Mouse (Mus musculus) kidney, embryonic 16.5 days (tissue): ENCODE measurements around the gene Ruvbl1. TPM values are rescaled to one million over a fixed set of nuclear protein-coding genes. Genes with fewer than 3 reads are reported as not detected.

Experiments used
- ATAC-seq: fragments of 200-750 bp; cut with Nextera tagmentation; 2 replicates; pipeline ENCODE4 v1.8.0; 2017; ENCODE audit warnings: moderate TSS enrichment; ENCODE audit not compliant: low FRiP score, low TSS enrichment
- H3K27ac ChIP-seq: fragments of 300-500 bp; sonication (generic); 2 replicates; pipeline ENCODE4 v1.5.1; 2014; ENCODE audit warnings: low read length
- H3K27me3 ChIP-seq: fragments of 300-500 bp; sonication (generic); 2 replicates; pipeline ENCODE4 v1.6.1; 2014; ENCODE audit warnings: low read length, control low read depth, mixed read lengths; ENCODE audit not compliant: insufficient read depth
- H3K36me3 ChIP-seq: fragments of 300-500 bp; sonication (generic); 2 replicates; pipeline ENCODE4 v1.6.1; 2014; ENCODE audit warnings: low read length, control low read depth, mixed read lengths; ENCODE audit not compliant: insufficient read depth
- H3K4me1 ChIP-seq: fragments of 300-500 bp; sonication (generic); 2 replicates; pipeline ENCODE4 v1.6.1; 2014; ENCODE audit warnings: low read length, control low read depth, mixed read lengths; ENCODE audit not compliant: insufficient read depth
- H3K4me2 ChIP-seq: fragments of 300-500 bp; sonication (generic); replicated peaks from 2 replicates; pipeline ENCODE4 v1.6.1; 2014; ENCODE audit warnings: low read depth, low read length
- H3K4me3 ChIP-seq: fragments of 300-500 bp; sonication (generic); 2 replicates; pipeline ENCODE4 v1.5.1; 2014; ENCODE audit warnings: mild to moderate bottlenecking, low read length
- H3K9ac ChIP-seq: fragments of 300-500 bp; sonication (generic); replicated peaks from 2 replicates; pipeline ENCODE4 v1.6.1; 2014; ENCODE audit warnings: low read length
- H3K9me3 ChIP-seq: fragments of 300-500 bp; sonication (generic); 2 replicates; pipeline ENCODE4 v1.6.1; 2016; ENCODE audit warnings: low read length, control low read depth
- WGBS: fragments of 180-500 bp; shearing (Covaris S2); extraction: QIAGEN DNeasy Blood & Tissue Kit; methylation state at CpG from one replicate; pipeline ENCODE4 v1.1.7; 2014; 5-methylcytosine and 5-hydroxymethylcytosine counted together
- polyA plus RNA-seq: library from polyadenylated mRNA; unstranded; fragments of >200 nt; fragmentation: Nextera tagmentation; extraction: Ambion mirVana; gene quantifications from 2 replicates; pipeline ENCODE4 v1.2.1, GENCODE M21; 2015

The Ruvbl1 gene
- polyA plus RNA-seq: 166 and 186 TPM in 2 replicates

DNA sequence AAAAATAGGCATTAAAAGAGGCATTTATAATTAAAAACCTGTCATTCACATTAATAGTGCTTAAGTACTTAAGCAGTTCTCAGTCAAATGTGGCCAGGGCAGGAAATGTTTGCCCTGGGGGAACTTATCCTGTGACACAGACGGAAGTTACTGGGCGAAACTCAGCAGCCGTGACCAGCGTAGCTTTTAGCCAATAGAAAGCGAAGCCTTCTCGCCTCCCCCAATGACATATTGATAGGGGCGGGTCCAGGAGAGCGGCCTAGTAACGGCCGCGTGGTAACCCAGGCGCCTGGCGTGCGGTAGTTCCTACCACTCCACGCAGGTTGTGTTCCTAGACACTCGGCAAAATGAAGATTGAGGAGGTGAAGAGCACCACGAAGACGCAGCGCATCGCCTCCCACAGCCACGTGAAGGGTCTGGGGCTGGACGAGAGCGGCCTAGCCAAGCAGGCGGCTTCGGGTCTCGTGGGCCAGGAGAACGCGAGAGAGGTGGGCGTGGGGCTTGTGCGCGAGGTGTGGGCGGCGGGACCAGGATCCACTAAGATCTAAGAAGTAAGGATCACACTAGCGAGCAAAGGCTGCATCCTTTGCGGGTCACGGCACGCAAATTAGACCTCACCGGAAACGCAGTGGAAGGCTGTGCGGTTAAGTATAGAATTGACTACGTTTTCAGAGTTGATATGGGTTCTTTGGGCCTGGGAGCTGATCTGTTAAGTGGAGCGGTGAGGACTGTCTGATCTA lies at the start of gene Ruvbl1:
Ruvbl1 (plus strand) TSS at position 229 of the 740 bp plus-strand sequence.
- ATAC-seq: peak; percentile 100

DNA sequence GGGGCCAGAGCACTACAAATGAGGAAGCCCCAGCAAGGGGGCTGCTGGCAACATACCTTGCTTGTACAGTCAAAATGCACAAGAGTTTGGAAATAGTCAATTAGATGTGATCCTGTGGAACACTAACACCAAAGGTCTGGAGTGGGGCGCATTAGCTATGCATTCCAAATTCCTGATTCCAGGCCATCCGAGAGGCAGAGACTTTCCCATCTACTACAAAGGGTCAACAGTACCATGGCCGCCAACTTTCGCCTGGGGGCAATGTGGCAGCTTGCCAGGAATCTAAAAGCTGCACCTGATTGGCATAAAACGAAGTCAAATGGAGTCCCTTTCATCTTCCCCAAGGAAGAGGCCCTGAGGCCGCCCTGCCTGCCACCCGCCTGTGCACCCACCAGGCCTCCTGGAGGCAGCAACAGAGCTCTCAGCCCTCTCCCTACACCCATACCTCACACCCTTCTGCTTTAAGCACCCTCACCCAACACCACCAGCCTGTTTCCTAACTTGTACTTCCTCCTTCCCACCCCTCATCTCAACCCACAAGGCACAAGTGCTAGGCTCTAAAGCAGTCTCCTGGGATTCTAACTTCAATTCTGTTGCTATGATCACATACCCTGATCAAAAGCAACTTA lies 49.0 kb upstream of the Ruvbl1 start:
- no peaks in the 10 kb centered on the region for H3K36me3 ChIP-seq
- H3K4me1 ChIP-seq: peaks cover 9% of the 10 kb centered on the region; the same call in 1 of the 2 replicates
- no peaks in the 10 kb centered on the region for H3K27me3 ChIP-seq
- H3K27ac ChIP-seq: peak overlapping the region; percentile 80
- ATAC-seq: peak; percentile 73
- H3K4me2 ChIP-seq: no peak overlapping the region
- 66% methylated on average over 7 of the region's 7 CpGs for whole genome bisulfite sequencing
- no peak overlapping the region for H3K9ac ChIP-seq
- no peak overlapping the region for H3K4me3 ChIP-seq
- H3K9me3 ChIP-seq: no peaks in the 10 kb centered on the region

More for the DNA sequence above, at the start of gene Ruvbl1:
- Histone ChIP-seq H3K4me1 (peaks cover 14% of the 10 kb centered on the region), H3K27ac (no peak within 1 kb of the TSS), H3K36me3 (peaks cover 21% of the 10 kb centered on the region), H3K27me3 (no peaks in the 10 kb centered on the region), H3K4me2 (peak within 1 kb of the TSS; percentile 67), H3K9me3 (no peaks in the 10 kb centered on the region), H3K9ac (peak within 1 kb of the TSS; percentile 73), H3K4me3 (peak within 1 kb of the TSS; percentile 71)
- WGBS: under 1% methylated on average over 38 of the region's 42 CpGs

DNA sequence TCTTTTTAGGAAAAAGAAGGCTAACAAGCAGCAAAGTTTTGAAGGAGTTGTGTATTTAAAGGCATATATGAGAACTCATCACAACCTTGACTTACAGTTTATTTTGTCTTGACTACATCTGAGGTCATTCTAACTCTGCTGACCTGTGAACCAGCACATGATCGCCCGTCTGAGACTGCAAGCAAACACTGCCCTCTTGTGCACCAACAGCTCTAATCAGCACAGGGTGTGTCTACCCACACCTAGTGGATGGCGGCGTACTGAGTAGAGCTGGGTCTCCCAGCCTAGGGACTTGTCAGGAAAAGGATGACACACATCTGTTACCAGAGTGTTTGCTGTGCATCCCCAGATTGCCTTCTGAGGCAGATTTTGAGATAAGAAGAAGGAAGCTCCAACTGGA lies 34.0 kb upstream of the Ruvbl1 start:
- no peaks in the 10 kb centered on the region for H3K36me3 ChIP-seq
- H3K27ac ChIP-seq: no peak overlapping the region
- ATAC-seq: peak; percentile 57; the same call in 1 of the 2 replicates
- WGBS: 10% methylated on average over 4 of the region's 4 CpGs
- no peak overlapping the region for H3K4me2 ChIP-seq
- no peaks in the 10 kb centered on the region for H3K27me3 ChIP-seq
- H3K4me3 ChIP-seq: no peak overlapping the region
- no peaks in the 10 kb centered on the region for H3K9me3 ChIP-seq
- peaks cover 6% of the 10 kb centered on the region for H3K4me1 ChIP-seq
- H3K9ac ChIP-seq: no peak overlapping the region

DNA sequence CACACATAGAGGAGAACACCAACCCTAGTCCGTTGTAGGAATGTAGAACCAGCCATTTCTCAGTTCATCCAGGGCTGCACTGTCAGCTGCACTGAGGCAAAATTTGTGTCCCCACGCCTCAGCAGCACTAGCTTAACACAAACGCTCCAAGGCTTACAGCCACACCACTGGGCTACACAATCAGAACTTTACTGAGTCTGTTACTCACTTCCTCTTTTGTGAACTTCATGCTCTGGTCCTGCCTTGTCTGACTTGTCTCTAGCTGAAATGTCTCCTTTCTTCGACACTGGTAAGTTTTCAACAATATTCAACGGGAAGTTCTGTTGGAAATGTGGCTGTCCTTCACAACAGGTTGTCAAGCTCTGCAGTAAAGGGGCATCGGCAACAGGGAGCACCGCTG lies 29.6 kb upstream of the Ruvbl1 start:
- 88% methylated on average over 7 of the region's 7 CpGs for WGBS
- Histone ChIP-seq H3K4me2 (no peak overlapping the region), H3K9me3 (no peaks in the 10 kb centered on the region), H3K27me3 (no peaks in the 10 kb centered on the region), H3K36me3 (no peaks in the 10 kb centered on the region), H3K4me3 (no peak overlapping the region), H3K27ac (no peak overlapping the region), H3K4me1 (no peaks in the 10 kb centered on the region; the same call in 1 of the 2 replicates), H3K9ac (no peak overlapping the region)
- no peak for ATAC-seq

DNA sequence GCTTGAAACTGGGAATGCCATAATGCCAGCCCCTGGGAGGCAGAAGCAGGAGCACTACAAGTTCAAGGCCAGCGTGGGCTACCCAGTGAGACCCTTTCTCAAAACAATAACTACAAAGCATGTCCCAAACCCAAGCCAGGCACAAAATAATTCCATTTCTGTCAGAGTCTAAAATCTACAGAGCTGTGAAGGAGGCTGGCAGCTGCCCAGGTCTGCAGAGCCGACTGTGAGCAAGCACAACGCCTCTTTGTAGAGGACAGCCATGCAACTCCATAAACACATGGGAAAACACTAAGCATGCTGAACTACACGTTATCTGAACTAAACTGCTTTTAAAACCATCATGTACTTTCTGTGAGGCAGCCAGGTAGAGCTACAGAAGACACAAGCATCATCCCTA lies 26.2 kb upstream of the Ruvbl1 start:
- WGBS: 88% methylated on average over 4 of the region's 4 CpGs
- Histone ChIP-seq H3K27me3 (no peaks in the 10 kb centered on the region), H3K9ac (no peak overlapping the region), H3K4me1 (no peaks in the 10 kb centered on the region), H3K4me3 (no peak overlapping the region), H3K9me3 (no peaks in the 10 kb centered on the region), H3K4me2 (no peak overlapping the region), H3K36me3 (no peaks in the 10 kb centered on the region), H3K27ac (no peak overlapping the region)
- ATAC-seq: no peak

DNA sequence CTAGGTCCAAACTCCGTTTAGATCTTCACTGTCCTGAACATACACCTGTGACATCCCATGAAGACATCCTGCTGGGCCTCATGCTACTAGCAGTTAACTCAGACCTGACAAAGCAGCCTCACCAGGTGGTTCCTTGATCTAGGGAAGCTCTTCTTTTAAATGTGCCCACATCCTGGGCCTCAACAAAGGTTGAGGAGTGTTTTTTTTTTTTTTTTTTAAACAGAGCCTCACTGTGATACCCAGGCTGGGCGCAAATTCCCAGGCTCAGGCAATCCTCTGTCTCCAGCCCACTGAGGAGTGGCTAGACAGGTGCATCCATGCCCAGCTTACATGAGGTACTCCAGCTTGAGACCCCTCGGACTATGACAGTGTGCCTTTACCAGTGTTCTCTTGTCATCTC lies 22.7 kb upstream of the Ruvbl1 start:
- no peaks in the 10 kb centered on the region for H3K36me3 ChIP-seq
- no peak overlapping the region for H3K4me2 ChIP-seq
- no peaks in the 10 kb centered on the region for H3K9me3 ChIP-seq
- H3K4me3 ChIP-seq: no peak overlapping the region
- no peak overlapping the region for H3K9ac ChIP-seq
- no peaks in the 10 kb centered on the region for H3K27me3 ChIP-seq
- WGBS: 77% methylated on average over 3 of the region's 3 CpGs
- no peak overlapping the region for H3K27ac ChIP-seq
- no peak for ATAC-seq
- H3K4me1 ChIP-seq: peaks cover 11% of the 10 kb centered on the region

DNA sequence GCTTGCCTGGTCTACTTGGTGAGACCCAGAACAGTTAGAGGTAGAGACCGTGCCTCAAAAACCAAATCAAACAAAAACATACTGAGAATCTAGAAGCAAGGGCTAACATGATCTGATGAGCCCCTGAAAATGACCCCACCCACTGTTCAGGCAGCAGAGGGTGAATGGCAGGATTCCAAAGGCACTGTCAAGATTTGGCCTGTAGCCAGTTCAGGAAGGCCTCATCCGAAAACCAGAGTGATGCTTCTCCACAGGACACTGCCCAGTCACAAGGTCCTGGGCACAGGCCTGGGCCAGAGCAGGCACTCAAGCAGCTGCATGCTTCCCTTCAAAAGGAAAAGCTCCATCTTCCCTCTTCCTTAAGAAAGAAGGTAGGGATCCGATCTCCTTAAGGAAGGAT lies 21.8 kb upstream of the Ruvbl1 start:
- H3K4me1 ChIP-seq: peaks cover 11% of the 10 kb centered on the region
- H3K27me3 ChIP-seq: no peaks in the 10 kb centered on the region
- no peak overlapping the region for H3K4me3 ChIP-seq
- no peak overlapping the region for H3K9ac ChIP-seq
- no peak overlapping the region for H3K27ac ChIP-seq
- no peak for ATAC-seq
- no peak overlapping the region for H3K4me2 ChIP-seq
- 85% methylated on average over 3 of the region's 3 CpGs for WGBS
- H3K36me3 ChIP-seq: no peaks in the 10 kb centered on the region
- H3K9me3 ChIP-seq: no peaks in the 10 kb centered on the region

DNA sequence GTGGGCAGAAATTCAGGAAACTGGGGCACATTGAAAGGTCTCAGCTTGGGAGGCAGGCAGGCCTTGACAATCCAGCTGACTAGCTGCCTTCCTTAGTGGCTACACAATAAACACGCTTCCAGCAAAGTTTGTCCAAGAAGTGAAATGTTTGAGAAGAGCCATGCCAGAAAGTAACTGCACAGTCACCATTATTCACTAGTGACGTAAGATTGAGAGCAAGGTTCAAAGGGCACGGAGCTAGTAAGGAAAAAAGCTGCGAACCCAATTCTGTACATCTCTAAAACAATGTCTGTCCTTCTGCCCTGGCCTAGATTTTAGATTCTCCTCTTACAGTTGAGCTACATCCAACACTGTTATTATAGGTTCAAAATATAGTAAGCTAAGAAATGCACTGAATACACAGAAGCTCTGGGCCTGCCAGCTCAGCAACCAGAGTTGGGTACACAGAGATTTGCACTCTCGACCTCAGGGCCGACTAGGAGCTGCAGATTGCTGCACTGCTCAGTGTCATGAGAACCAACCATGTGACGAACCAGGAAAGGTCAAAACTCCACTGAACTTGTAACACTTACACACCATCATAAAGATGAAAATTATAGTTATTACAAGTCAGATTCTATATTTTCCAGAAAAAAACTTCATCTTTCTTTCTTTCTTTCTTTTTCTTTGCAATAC lies 21.0 kb upstream of the Ruvbl1 start:
- no peaks in the 10 kb centered on the region for H3K36me3 ChIP-seq
- no peak overlapping the region for H3K4me2 ChIP-seq
- ATAC-seq: no peak
- H3K9me3 ChIP-seq: no peaks in the 10 kb centered on the region
- H3K27me3 ChIP-seq: no peaks in the 10 kb centered on the region
- no peak overlapping the region for H3K27ac ChIP-seq
- H3K4me1 ChIP-seq: peaks cover 11% of the 10 kb centered on the region
- 80% methylated on average over 7 of the region's 7 CpGs for WGBS
- H3K9ac ChIP-seq: no peak overlapping the region
- H3K4me3 ChIP-seq: no peak overlapping the region

DNA sequence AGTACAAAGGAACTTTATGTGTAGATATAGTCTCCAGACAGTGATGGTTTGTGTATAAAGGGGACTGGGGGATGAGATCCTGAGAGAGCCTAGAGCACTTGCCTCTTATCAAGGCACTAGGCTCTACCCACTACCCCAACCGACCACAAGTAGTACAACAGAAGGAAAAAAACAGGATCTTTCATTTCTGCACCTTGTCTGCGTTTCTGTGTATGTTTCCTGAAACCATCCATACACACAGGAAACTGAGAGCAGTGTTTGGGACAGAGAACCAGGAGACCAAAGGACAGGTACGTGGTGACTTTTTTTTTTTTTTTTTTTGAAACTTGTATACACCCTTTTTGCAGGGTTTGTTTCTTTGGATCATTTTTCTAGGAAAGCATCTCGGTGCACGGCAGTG lies 19.5 kb upstream of the Ruvbl1 start:
- peak overlapping the region; percentile 84 for H3K4me2 ChIP-seq
- 13% methylated on average over 5 of the region's 5 CpGs for WGBS
- H3K4me3 ChIP-seq: peak overlapping the region; percentile 86
- H3K36me3 ChIP-seq: no peaks in the 10 kb centered on the region
- no peak for ATAC-seq
- H3K4me1 ChIP-seq: peaks cover 11% of the 10 kb centered on the region
- no peaks in the 10 kb centered on the region for H3K9me3 ChIP-seq
- peak overlapping the region; percentile 56; the same call in 1 of the 2 replicates for H3K27ac ChIP-seq
- no peaks in the 10 kb centered on the region for H3K27me3 ChIP-seq
- peak overlapping the region; percentile 90 for H3K9ac ChIP-seq
